Mouse (Mus musculus): ENCODE results near the gene Izumo3.
"Not testable (repeated sequence)": the region's sequence is repeated elsewhere in the genome, so short reads cannot be mapped to it uniquely, and the experiment has no call there.

The Izumo3 gene

GRCm38 (mm10) chr4:92147134-92147533 lies at the start of gene Izumo3:
Gene Izumo3, minus strand, starts transcription at chr4:92147234.
- no peak for DNase-seq (ENCODE audit: low spot score in 2 of 2)

GRCm38 (mm10) chr4:92191649-92192048 lies 44.6 kb upstream of the Izumo3 start, which contains the start of gene Gm12666:
Gene Gm12666, minus strand, starts transcription at chr4:92191749.
- not testable (repeated sequence) for DNase-seq (ENCODE audit: low spot score in 2 of 2)

DNA sequence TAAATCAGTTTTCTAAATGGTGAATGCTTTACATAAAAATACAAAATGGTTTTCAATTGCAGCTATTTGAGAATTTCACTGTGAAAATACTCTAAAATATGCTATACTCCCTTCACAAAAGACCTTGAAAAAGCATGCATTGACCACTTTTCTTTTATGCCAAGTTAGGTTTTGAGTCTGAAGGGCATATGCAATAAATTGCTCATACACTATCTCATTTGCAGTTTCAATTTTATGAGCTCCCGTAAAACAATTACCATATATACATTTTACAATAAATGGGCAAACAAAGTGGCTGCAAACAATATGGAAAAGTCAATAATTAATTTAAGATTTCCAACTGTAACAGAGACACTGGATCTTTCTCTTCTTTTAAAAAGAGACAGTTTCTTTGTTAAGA lies 5.6 kb upstream of the Izumo3 start:
- DNase-seq (ENCODE audit: low spot score in 2 of 2): no peak

GRCm38 (mm10) chr4:92111390-92111988 lies 35.5 kb downstream of the Izumo3 start:
- no peak for DNase-seq (ENCODE audit: low spot score in 2 of 2)

GRCm38 (mm10) chr4:92097386-92097785 lies 49.6 kb downstream of the Izumo3 start:
- DNase-seq (ENCODE audit: low spot score in 2 of 2): no peak

DNA sequence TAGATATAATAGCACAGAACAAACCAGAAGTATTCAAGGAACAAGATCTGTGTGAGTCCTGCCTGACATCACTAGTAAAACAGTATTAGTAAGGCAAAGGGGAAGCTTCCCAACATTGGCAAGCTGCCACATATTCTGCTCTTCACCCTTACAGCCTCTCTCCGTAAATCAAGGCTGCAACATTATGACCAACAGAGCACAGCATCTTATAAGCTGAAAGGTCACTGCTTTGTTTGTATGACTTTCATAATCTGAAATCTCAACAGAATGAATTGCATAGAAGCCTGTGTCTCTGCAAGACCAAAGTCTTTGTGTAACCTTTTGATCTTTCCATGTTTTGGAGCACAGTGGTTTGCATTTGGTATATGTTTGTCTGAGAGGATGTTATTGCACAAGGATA lies 51.1 kb downstream of the Izumo3 start:
- DNase-seq (ENCODE audit: low spot score in 2 of 2): no peak

Measured in urinary bladder, adult 18-20 months (tissue).